Mouse (Mus musculus): ENCODE data around the gene Metrn. TPM values are rescaled to one million over a fixed set of nuclear protein-coding genes. Genes with fewer than 3 reads are reported as not detected.

Gene Metrn
- polyA plus RNA-seq, 1 experiment from 2014 or later: 8.2 TPM

DNA sequence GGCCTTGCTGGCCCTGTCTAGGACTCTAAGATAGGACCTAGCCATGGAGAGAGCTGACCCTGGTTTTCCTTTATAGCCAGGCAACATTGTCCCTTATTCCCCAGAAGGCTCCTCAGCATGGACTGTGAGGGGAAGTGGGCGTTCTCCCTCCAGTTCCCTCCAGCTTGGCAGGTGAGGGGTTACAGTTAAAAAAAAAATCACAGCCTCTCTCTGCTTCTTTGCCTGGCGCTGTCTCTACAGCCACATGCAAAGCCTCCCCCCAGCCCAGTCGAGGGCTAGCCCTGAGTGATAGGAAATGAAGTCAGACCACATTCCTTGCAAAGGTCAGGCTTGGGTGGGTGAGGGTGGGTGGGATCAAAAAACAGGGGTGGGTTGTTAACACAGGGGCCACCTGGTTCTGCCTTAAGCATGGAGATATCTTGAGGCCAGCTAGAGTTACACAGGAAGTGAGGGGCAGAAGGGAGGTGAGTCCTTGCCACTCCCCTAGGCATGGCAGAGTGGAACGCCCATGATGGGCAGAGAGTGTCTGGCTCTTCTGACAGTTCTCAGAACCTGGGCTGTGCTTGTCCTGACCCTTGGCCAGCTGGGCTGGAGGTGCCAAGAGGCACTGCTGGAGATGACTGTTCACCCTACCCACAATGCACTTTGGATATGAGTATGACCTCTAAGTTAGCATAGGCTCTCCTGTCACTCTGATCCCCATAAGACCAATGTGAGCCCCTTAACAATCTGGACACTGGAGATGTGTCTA lies 41.1 kb downstream of the Metrn start:
- no peak overlapping the region for H3K9ac ChIP-seq (ENCODE audit: low read depth, low read length)
- no peaks in the 10 kb centered on the region; the same call in 1 of the 2 replicates for H3K4me1 ChIP-seq (ENCODE audit: control insufficient read depth, insufficient read depth, low read length)
- H3K36me3 ChIP-seq (ENCODE audit: control insufficient read depth, insufficient read depth, low read length): no peaks in the 10 kb centered on the region
- no peak overlapping the region for H3K4me3 ChIP-seq (ENCODE audit: low read length)
- no peaks in the 10 kb centered on the region for H3K9me3 ChIP-seq (ENCODE audit: control insufficient read depth, low read length)
- no peaks in the 10 kb centered on the region for H3K27me3 ChIP-seq (ENCODE audit: control insufficient read depth, insufficient read depth, low read length)
- no peak overlapping the region for H3K4me2 ChIP-seq (replicated peaks; ENCODE audit: low read depth, low read length)
- H3K27ac ChIP-seq (ENCODE audit: low read depth, low read length): no peak overlapping the region
- peak; percentile 58 for ATAC-seq (ENCODE audit: low FRiP score, low TSS enrichment)
- WGBS: 28% methylated on average over 4 of the region's 4 CpGs

DNA sequence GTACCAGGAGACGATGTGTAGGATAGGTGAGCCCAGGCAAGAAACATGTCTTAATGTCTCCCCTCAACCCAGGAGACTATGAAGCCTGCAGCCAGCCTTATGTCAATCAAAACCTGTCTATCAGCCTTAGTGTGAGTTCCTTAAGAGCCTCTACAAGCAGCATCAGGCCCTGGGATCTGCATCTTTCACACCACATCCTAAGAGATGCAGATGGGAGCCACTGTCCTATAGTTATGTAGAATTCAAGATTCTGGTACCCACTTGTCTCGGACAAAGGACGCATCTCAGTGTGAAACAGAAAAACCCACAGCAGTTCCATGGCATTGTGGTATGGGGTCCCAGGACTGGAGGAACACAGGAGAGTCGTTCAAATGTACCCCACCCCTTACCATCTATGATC lies 41.9 kb downstream of the Metrn start:
- no peak overlapping the region for H3K27ac ChIP-seq (ENCODE audit: low read depth, low read length)
- H3K27me3 ChIP-seq (ENCODE audit: control insufficient read depth, insufficient read depth, low read length): no peaks in the 10 kb centered on the region
- H3K4me1 ChIP-seq (ENCODE audit: control insufficient read depth, insufficient read depth, low read length): no peaks in the 10 kb centered on the region; the same call in 1 of the 2 replicates
- no peaks in the 10 kb centered on the region for H3K9me3 ChIP-seq (ENCODE audit: control insufficient read depth, low read length)
- H3K4me3 ChIP-seq (ENCODE audit: low read length): no peak overlapping the region
- ATAC-seq (ENCODE audit: low FRiP score, low TSS enrichment): no peak
- no peaks in the 10 kb centered on the region for H3K36me3 ChIP-seq (ENCODE audit: control insufficient read depth, insufficient read depth, low read length)
- WGBS: 87% methylated on average over 4 of the region's 4 CpGs
- H3K4me2 ChIP-seq (replicated peaks; ENCODE audit: low read depth, low read length): no peak overlapping the region
- H3K9ac ChIP-seq (ENCODE audit: low read depth, low read length): no peak overlapping the region

DNA sequence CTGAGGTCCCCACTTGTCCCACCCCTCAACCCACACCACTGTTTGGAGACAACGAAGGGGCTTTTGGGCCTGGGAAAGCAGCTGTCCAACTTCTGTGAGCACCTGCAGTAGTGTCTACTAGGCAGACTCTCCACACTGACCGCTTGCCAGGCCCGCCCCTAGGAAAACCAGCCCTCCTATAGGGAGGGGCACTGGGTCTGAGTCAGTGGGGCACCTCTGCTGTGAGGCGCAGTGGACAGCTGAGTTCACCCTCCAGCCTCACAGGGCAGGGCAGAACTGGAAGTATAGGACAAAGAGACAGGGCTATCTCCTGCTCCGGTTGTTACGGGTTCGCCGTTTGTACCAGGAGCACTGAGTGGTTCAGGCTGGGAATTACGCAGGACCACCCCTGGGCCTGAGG lies 42.7 kb downstream of the Metrn start, which contains the start of gene Msln:
TSS of gene Msln (minus strand) at position 138 of the 400 bp plus-strand sequence.
- no peaks in the 10 kb centered on the region for H3K9me3 ChIP-seq (ENCODE audit: control insufficient read depth, low read length)
- ATAC-seq (ENCODE audit: low FRiP score, low TSS enrichment): no peak
- H3K4me1 ChIP-seq (ENCODE audit: control insufficient read depth, insufficient read depth, low read length): no peaks in the 10 kb centered on the region; the same call in 1 of the 2 replicates
- H3K9ac ChIP-seq (ENCODE audit: low read depth, low read length): no peak within 1 kb of the TSS
- H3K4me3 ChIP-seq (ENCODE audit: low read length): no peak within 1 kb of the TSS
- no peak within 1 kb of the TSS for H3K4me2 ChIP-seq (replicated peaks; ENCODE audit: low read depth, low read length)
- no peaks in the 10 kb centered on the region for H3K27me3 ChIP-seq (ENCODE audit: control insufficient read depth, insufficient read depth, low read length)
- WGBS: 86% methylated on average over 9 of the region's 9 CpGs
- H3K27ac ChIP-seq (ENCODE audit: low read depth, low read length): no peak within 1 kb of the TSS
- no peaks in the 10 kb centered on the region for H3K36me3 ChIP-seq (ENCODE audit: control insufficient read depth, insufficient read depth, low read length)

DNA sequence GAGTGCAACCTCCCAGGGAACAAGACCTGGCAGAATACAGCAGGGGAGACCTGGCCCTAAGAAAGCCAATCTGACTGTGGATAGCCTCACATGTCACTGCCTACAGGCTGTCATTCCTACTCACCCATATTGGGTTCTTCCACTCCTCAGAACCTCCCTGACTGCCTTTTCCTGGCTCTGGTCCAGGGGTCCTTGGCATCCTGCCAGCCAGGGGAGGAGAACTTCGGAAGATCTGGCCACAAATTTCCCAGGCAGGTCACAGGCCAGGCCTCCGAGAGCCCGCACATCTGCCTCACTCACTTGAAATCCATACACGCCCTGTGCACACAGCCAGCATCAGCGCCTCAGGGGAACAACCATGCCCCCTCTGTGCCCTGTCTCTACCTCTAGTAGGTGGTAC lies 45.5 kb downstream of the Metrn start:
- no peak for ATAC-seq (ENCODE audit: low FRiP score, low TSS enrichment)
- H3K4me1 ChIP-seq (ENCODE audit: control insufficient read depth, insufficient read depth, low read length): no peaks in the 10 kb centered on the region; the same call in 1 of the 2 replicates
- no peak overlapping the region for H3K4me3 ChIP-seq (ENCODE audit: low read length)
- H3K9ac ChIP-seq (ENCODE audit: low read depth, low read length): no peak overlapping the region
- no peaks in the 10 kb centered on the region for H3K27me3 ChIP-seq (ENCODE audit: control insufficient read depth, insufficient read depth, low read length)
- 34% methylated on average over 5 of the region's 5 CpGs for WGBS
- H3K4me2 ChIP-seq (replicated peaks; ENCODE audit: low read depth, low read length): no peak overlapping the region
- no peaks in the 10 kb centered on the region for H3K9me3 ChIP-seq (ENCODE audit: control insufficient read depth, low read length)
- H3K36me3 ChIP-seq (ENCODE audit: control insufficient read depth, insufficient read depth, low read length): no peaks in the 10 kb centered on the region
- no peak overlapping the region for H3K27ac ChIP-seq (ENCODE audit: low read depth, low read length)

DNA sequence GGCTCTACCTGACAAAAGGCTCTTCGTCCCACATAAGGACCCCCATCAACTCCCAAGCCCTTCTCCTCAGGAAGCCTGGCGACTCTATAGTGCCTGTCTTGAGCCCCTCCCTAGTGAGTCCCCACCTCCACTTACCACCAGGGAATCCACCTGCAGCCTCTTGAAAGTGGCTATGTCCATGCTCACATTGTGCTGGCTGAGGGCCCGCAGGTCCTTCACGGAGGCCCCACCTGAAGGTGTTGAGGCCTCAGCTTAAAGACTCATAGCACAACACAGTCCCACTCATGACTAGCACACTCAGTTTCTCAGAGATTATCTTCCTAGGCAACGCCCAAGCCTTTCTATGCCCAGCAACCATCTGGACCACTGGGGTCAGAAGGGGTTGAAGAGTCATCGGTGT lies 47.6 kb downstream of the Metrn start:
- H3K36me3 ChIP-seq (ENCODE audit: control insufficient read depth, insufficient read depth, low read length): no peaks in the 10 kb centered on the region
- H3K9ac ChIP-seq (ENCODE audit: low read depth, low read length): no peak overlapping the region
- H3K4me2 ChIP-seq (replicated peaks; ENCODE audit: low read depth, low read length): no peak overlapping the region
- no peaks in the 10 kb centered on the region for H3K4me1 ChIP-seq (ENCODE audit: control insufficient read depth, insufficient read depth, low read length)
- no peak overlapping the region for H3K27ac ChIP-seq (ENCODE audit: low read depth, low read length)
- no peaks in the 10 kb centered on the region for H3K27me3 ChIP-seq (ENCODE audit: control insufficient read depth, insufficient read depth, low read length)
- WGBS: 88% methylated on average over 6 of the region's 6 CpGs
- no peak overlapping the region for H3K4me3 ChIP-seq (ENCODE audit: low read length)
- ATAC-seq (ENCODE audit: low FRiP score, low TSS enrichment): no peak
- H3K9me3 ChIP-seq (ENCODE audit: control insufficient read depth, low read length): no peaks in the 10 kb centered on the region

DNA sequence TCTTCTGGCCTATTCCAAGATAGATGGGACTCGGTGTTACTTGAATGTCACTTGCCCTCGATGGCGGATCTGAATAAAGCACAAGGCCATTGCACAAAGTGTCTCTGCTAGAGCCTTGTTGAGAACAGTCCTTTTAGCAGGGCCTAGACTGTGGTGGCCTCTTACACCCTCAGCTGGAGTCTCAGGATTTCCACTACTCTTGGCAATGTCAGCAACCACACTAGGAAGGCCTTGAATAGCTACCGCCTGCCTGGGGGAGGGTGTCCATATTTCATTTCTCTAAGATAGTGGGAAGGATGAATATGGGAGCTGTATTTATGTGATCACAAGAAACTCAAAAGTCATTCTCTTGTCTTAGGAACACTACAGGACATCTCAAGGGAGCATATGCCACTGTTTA lies 48.7 kb downstream of the Metrn start:
- Histone ChIP-seq H3K27ac (ENCODE audit: low read depth, low read length) (no peak overlapping the region), H3K9ac (ENCODE audit: low read depth, low read length) (no peak overlapping the region), H3K9me3 (ENCODE audit: control insufficient read depth, low read length) (no peaks in the 10 kb centered on the region), H3K4me3 (ENCODE audit: low read length) (no peak overlapping the region), H3K4me1 (ENCODE audit: control insufficient read depth, insufficient read depth, low read length) (no peaks in the 10 kb centered on the region), H3K4me2 (replicated peaks; ENCODE audit: low read depth, low read length) (no peak overlapping the region), H3K27me3 (ENCODE audit: control insufficient read depth, insufficient read depth, low read length) (no peaks in the 10 kb centered on the region), H3K36me3 (ENCODE audit: control insufficient read depth, insufficient read depth, low read length) (no peaks in the 10 kb centered on the region)
- no peak for ATAC-seq (ENCODE audit: low FRiP score, low TSS enrichment)
- WGBS: 84% methylated on average over 4 of the region's 4 CpGs

DNA sequence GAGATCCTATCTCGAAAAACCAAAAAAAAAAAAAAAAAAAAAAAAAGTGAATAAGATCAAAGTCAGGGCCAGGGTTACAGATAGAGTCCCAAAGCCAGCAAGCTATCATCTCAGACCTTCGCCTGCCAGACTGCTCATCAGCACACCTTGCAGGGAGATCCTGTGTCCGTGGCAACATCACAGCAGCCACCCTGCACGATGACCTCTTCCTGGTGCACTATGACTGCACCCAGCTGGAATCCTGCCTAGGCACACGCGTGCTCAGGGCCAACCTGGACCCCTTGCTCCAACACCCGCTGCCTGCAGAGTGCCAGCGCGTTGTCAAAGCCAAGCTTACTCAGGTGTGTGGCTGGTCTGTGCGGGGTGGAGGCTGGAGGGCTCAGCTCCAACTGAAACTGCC lies 52.6 kb downstream of the Metrn start:
- no peak overlapping the region for H3K9ac ChIP-seq (ENCODE audit: low read depth, low read length)
- H3K4me3 ChIP-seq (ENCODE audit: low read length): no peak overlapping the region
- WGBS: 83% methylated on average over 10 of the region's 10 CpGs
- H3K4me2 ChIP-seq (replicated peaks; ENCODE audit: low read depth, low read length): no peak overlapping the region
- H3K4me1 ChIP-seq (ENCODE audit: control insufficient read depth, insufficient read depth, low read length): no peaks in the 10 kb centered on the region
- no peaks in the 10 kb centered on the region for H3K36me3 ChIP-seq (ENCODE audit: control insufficient read depth, insufficient read depth, low read length)
- no peaks in the 10 kb centered on the region for H3K9me3 ChIP-seq (ENCODE audit: control insufficient read depth, low read length)
- no peak for ATAC-seq (ENCODE audit: low FRiP score, low TSS enrichment)
- no peaks in the 10 kb centered on the region for H3K27me3 ChIP-seq (ENCODE audit: control insufficient read depth, insufficient read depth, low read length)
- H3K27ac ChIP-seq (ENCODE audit: low read depth, low read length): no peak overlapping the region

DNA sequence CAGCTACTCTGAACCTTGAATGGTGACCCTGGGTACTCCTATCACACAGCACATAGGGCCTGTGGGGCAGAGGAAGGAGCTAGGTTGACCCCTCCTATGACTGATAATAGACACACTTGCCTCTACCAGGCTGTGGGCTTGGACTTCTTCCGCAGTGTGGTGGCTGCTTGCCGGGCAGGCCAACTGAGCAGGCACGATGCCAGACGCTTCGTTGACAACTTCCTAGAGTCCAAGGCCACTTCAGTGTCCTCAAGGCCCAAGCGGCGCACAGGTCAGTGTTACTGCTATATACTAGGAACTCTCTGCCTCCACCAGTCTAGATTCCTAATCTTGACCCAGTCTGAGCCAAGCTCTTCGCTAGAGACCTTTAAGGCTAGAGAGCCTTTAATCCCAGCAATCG lies 53.1 kb downstream of the Metrn start:
- H3K9ac ChIP-seq (ENCODE audit: low read depth, low read length): no peak overlapping the region
- WGBS: 92% methylated on average over 9 of the region's 9 CpGs
- no peak overlapping the region for H3K4me3 ChIP-seq (ENCODE audit: low read length)
- H3K9me3 ChIP-seq (ENCODE audit: control insufficient read depth, low read length): no peaks in the 10 kb centered on the region
- H3K4me2 ChIP-seq (replicated peaks; ENCODE audit: low read depth, low read length): no peak overlapping the region
- H3K36me3 ChIP-seq (ENCODE audit: control insufficient read depth, insufficient read depth, low read length): no peaks in the 10 kb centered on the region
- no peaks in the 10 kb centered on the region for H3K27me3 ChIP-seq (ENCODE audit: control insufficient read depth, insufficient read depth, low read length)
- no peak for ATAC-seq (ENCODE audit: low FRiP score, low TSS enrichment)
- H3K4me1 ChIP-seq (ENCODE audit: control insufficient read depth, insufficient read depth, low read length): no peaks in the 10 kb centered on the region
- H3K27ac ChIP-seq (ENCODE audit: low read depth, low read length): no peak overlapping the region
